Mouse (Mus musculus): ENCODE results near the gene Prx. TPM values are rescaled to one million over a fixed set of nuclear protein-coding genes. Genes with fewer than 3 reads are reported as not detected.

The Prx gene
- total RNA-seq (2023), result under 1 TPM; 0.68 to 0.80 TPM

GRCm38 (mm10) chr7:27499036-27499435 lies at the start of gene Prx:
TSS of gene Prx (plus strand) at chr7:27499324.

GRCm38 (mm10) chr7:27473156-27473834 lies 25.8 kb upstream of the Prx start, which contains the start of gene Sertad3:
TSS of gene Sertad3 (plus strand) at chr7:27473768.

GRCm38 (mm10) chr7:27486770-27487697 lies 12.1 kb upstream of the Prx start, which contains the start of gene Sertad1:
TSS of gene Sertad1 (plus strand) at chr7:27486910.

GRCm38 (mm10) chr7:27522967-27523366 lies 23.8 kb downstream of the Prx start, which contains the start of gene Hipk4:
TSS of gene Hipk4 (plus strand) at chr7:27523267.

GRCm38 (mm10) chr7:27552931-27553513 lies 53.9 kb downstream of the Prx start, which contains the start of the genes Pld3 and 2310022A10Rik:
TSS of gene Pld3 (minus strand) at chr7:27553218.
TSS of gene 2310022A10Rik (plus strand) at chr7:27553233.

Other genes with a start within 250 kb of the Prx start
- 1 to 10 TPM; 5.7 to 6.9 TPM for gene Numbl, start 240.9 kb upstream of the Prx start, total RNA-seq (2023)
- gene Ltbp4, start 161.6 kb upstream of the Prx start, total RNA-seq (2023), result under 1 TPM; 0.33 to 0.51 TPM
- 100 to 1,000 TPM; 100 to 108 TPM for gene Shkbp1, start 143.3 kb upstream of the Prx start, total RNA-seq (2023)
- gene Gm20479, start 141.9 kb upstream of the Prx start, total RNA-seq (2023), result 10 to 100 TPM in 1 of 2 experiments, not detected in 1; 10.9 TPM
- under 1 TPM; 0.07 to 0.09 TPM for gene Sptbn4, start 51.6 kb upstream of the Prx start, total RNA-seq (2023)
- gene Blvrb, start 51.3 kb upstream of the Prx start, total RNA-seq (2023), result 10 to 100 TPM; 31.2 to 58.3 TPM
- 10 to 100 TPM; 27.9 to 32.9 TPM for gene Sertad3, start 25.6 kb upstream of the Prx start, total RNA-seq (2023)
- gene Sertad1, start 12.4 kb upstream of the Prx start, total RNA-seq (2023), result 10 to 100 TPM; 43.3 to 43.4 TPM
- under 1 TPM in 1 of 2 experiments, not detected in 1; 0.36 TPM for gene Hipk4, start 23.9 kb downstream of the Prx start, total RNA-seq (2023)
- gene Pld3, start 53.9 kb downstream of the Prx start, total RNA-seq (2023), result 10 to 100 TPM; 19.5 to 22.3 TPM
- 10 to 100 TPM; 12.4 to 13.8 TPM for gene 2310022A10Rik, start 53.9 kb downstream of the Prx start, total RNA-seq (2023)
- gene Akt2, start 92.2 kb downstream of the Prx start, total RNA-seq (2023), result 100 to 1,000 TPM; 109 to 111 TPM
- gene Ttc9b, start 154.6 kb downstream of the Prx start, total RNA-seq (2023), result not detected
- gene Map3k10, start 175.3 kb downstream of the Prx start, total RNA-seq (2023), result 1 to 10 TPM; 4.9 to 6.5 TPM
- under 1 TPM; 0.13 to 0.51 TPM for gene Zfp607b, start 190.0 kb downstream of the Prx start, total RNA-seq (2023)
- gene Zfp60, start 232.1 kb downstream of the Prx start, total RNA-seq (2023), result 1 to 10 TPM; 2.7 to 3.6 TPM

All from neutrophil, adult 59 days (primary cell).